In the genomic region with DNA sequence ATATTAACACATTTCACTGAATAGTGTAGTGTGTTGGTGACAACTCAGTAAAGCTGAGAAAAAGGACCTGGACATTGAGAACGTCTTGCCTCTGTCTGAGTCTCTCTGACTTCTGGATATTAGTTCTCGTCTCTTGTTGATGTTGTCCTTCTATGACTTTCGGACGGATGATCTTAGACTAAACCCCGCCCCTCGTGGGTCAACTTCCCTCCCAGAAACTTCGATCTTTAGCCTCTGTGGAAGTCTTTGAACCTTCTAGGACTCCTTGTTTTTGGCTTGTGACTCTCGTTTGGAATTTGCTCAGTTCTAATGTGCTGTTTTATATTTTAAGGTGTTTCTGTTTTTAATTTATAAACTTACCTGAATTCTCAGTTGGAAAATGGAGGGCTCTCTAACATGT, we compare ENCODE assay signal across 17 mouse cellular contexts.
A peak's percentile ranks its signal among the peaks of the same experiment; 100 is the strongest.
DNase-seq lines count a peak whose midpoint lies in the region; ATAC-seq lines count a peak whose summit lies in the region.
"Had no signal": no experiment of that assay in that cellular context is flagged by ENCODE, and none has a peak within 500 bp of the region (broad histone marks: within the 10 kb centered on the region; RNA-seq: fewer than 3 reads in every experiment).

No protein-coding gene starts in this region.

- H3K4me1 ChIP-seq in kidney, embryonic 14.5 days (ENCODE audit: control insufficient read depth, insufficient read depth, low read length): no peaks in the 10 kb centered on the region
- peaks cover 5% of the 10 kb centered on the region; the same call in 1 of the 2 replicates for H3K4me1 ChIP-seq in limb, embryonic 10.5 days
- H3K4me1 ChIP-seq: embryonic facial prominence, embryonic 10.5 days; forebrain, embryonic 13.5 days had no signal

- no peak for ATAC-seq in kidney, embryonic 14.5 days (ENCODE audit: low FRiP score, low TSS enrichment)
- ATAC-seq: forebrain, embryonic 13.5 days; forebrain, postnatal 0 days had no signal

- H3K4me3 ChIP-seq in kidney, embryonic 14.5 days (ENCODE audit: low read length): no peak overlapping the region
- H3K4me3 ChIP-seq in limb, embryonic 10.5 days: no peak overlapping the region
- H3K4me3 ChIP-seq: embryonic facial prominence, embryonic 10.5 days; forebrain, embryonic 13.5 days; heart, adult 2 months; heart, embryonic 15.5 days; hindbrain, embryonic 13.5 days had no signal

- H3K4me2 ChIP-seq in kidney, embryonic 14.5 days (replicated peaks; ENCODE audit: low read depth, low read length): no peak overlapping the region
- H3K4me2 ChIP-seq: forebrain, embryonic 13.5 days; heart, embryonic 11.5 days; heart, embryonic 15.5 days; hindbrain, embryonic 13.5 days had no signal

- no peaks in the 10 kb centered on the region for H3K27me3 ChIP-seq in kidney, embryonic 14.5 days (ENCODE audit: control insufficient read depth, insufficient read depth, low read length)
- peaks cover 3% of the 10 kb centered on the region; the same call in 1 of the 2 replicates for H3K27me3 ChIP-seq in limb, embryonic 10.5 days (ENCODE audit: low read depth, poor library complexity, severe bottlenecking)
- H3K27me3 ChIP-seq: forebrain, embryonic 13.5 days; heart, embryonic 15.5 days; hindbrain, embryonic 13.5 days had no signal

- H3K36me3 ChIP-seq in kidney, embryonic 14.5 days (ENCODE audit: control insufficient read depth, insufficient read depth, low read length): no peaks in the 10 kb centered on the region
- no peaks in the 10 kb centered on the region for H3K36me3 ChIP-seq in limb, embryonic 10.5 days
- H3K36me3 ChIP-seq: embryonic facial prominence, embryonic 10.5 days; heart, embryonic 15.5 days; hindbrain, embryonic 13.5 days had no signal

- peak; percentile 66 for DNase-seq in kidney, adult 11 months
- DNase-seq in kidney, postnatal 10 days: no peak
- peak; percentile 91 for DNase-seq in kidney, adult 9 months
- DNase-seq in limb, embryonic 10.5 days (ENCODE audit: low spot score): peak; percentile 6
- no peak for DNase-seq in urinary bladder, postnatal 14 days (ENCODE audit: low spot score)
- DNase-seq: cerebellum, adult 18-20 months; cerebellum, adult 9-11 months; forebrain, postnatal 0 days; gastrocnemius, postnatal 14 days; heart, adult 2 months; heart, postnatal 14 days had no signal

- H3K27ac ChIP-seq in kidney, embryonic 14.5 days (ENCODE audit: low read depth, low read length): no peak overlapping the region
- no peak overlapping the region for H3K27ac ChIP-seq in limb, embryonic 10.5 days
- H3K27ac ChIP-seq: embryonic facial prominence, embryonic 10.5 days; forebrain, embryonic 13.5 days; heart, adult 2 months; heart, embryonic 15.5 days; hindbrain, embryonic 13.5 days had no signal

- H3K9ac ChIP-seq in kidney, embryonic 14.5 days (ENCODE audit: low read depth, low read length): no peak overlapping the region
- H3K9ac ChIP-seq: forebrain, embryonic 13.5 days; forebrain, postnatal 0 days; heart, embryonic 15.5 days; hindbrain, embryonic 13.5 days had no signal

- no peaks in the 10 kb centered on the region for H3K9me3 ChIP-seq in kidney, embryonic 14.5 days (ENCODE audit: control insufficient read depth, low read length)
- no peaks in the 10 kb centered on the region for H3K9me3 ChIP-seq in limb, embryonic 10.5 days (replicated peaks)
- H3K9me3 ChIP-seq: embryonic facial prominence, embryonic 10.5 days; forebrain, embryonic 13.5 days; heart, embryonic 15.5 days; hindbrain, embryonic 13.5 days had no signal

- WGBS in kidney, embryonic 14.5 days: 82% methylated on average over 8 of the region's 8 CpGs
- WGBS in limb, embryonic 10.5 days: 85% methylated on average over 8 of the region's 8 CpGs

Comparison
In these comparisons a context has a peak if more than half of its experiments do, and no peak if none do; other contexts are left out.
1. DNase-seq: peak in kidney, adult 11 months (single experiment), kidney, adult 9 months (single experiment) and limb, embryonic 10.5 days (single experiment); none in kidney, postnatal 10 days (single experiment) and urinary bladder, postnatal 14 days (single experiment).